Mouse (Mus musculus) neural tube, embryonic 15.5 days (tissue): ENCODE measurements around the gene Gm20388. TPM values are rescaled to one million over a fixed set of nuclear protein-coding genes. Genes with fewer than 3 reads are reported as not detected.

Source experiments
- ATAC-seq: fragments of 200-750 bp; cut with Nextera tagmentation; 2 replicates; pipeline ENCODE4 v1.8.0; 2017; ENCODE audit warnings: mild to moderate bottlenecking, moderate TSS enrichment, moderate library complexity; ENCODE audit not compliant: low FRiP score
- H3K27ac ChIP-seq: fragments of 300-500 bp; sonication (generic); replicated peaks from 2 replicates; pipeline ENCODE4 v1.5.1; 2015; ENCODE audit warnings: mild to moderate bottlenecking, inconsistent platforms
- H3K27me3 ChIP-seq: fragments of 300-500 bp; sonication (generic); replicated peaks from 2 replicates; pipeline ENCODE4 v1.6.1; 2015; ENCODE audit warnings: inconsistent platforms
- H3K36me3 ChIP-seq: fragments of 300-500 bp; sonication (generic); 2 replicates; pipeline ENCODE4 v1.6.1; 2015; ENCODE audit warnings: inconsistent platforms
- H3K4me1 ChIP-seq: fragments of 300-500 bp; sonication (generic); 2 replicates; pipeline ENCODE4 v1.6.1; 2015; ENCODE audit warnings: inconsistent platforms
- H3K4me2 ChIP-seq: fragments of 300-500 bp; sonication (generic); 2 replicates; pipeline ENCODE4 v1.6.1; 2015; ENCODE audit warnings: inconsistent platforms, mild to moderate bottlenecking, moderate library complexity
- H3K4me3 ChIP-seq: fragments of 300-500 bp; sonication (generic); replicated peaks from 2 replicates; pipeline ENCODE4 v1.5.1; 2015; ENCODE audit warnings: mild to moderate bottlenecking, inconsistent platforms
- H3K9ac ChIP-seq: fragments of 300-500 bp; sonication (generic); replicated peaks from 2 replicates; pipeline ENCODE4 v1.6.1; 2015; ENCODE audit warnings: mild to moderate bottlenecking, inconsistent platforms
- H3K9me3 ChIP-seq: fragments of 300-500 bp; sonication (generic); replicated peaks from 2 replicates; pipeline ENCODE4 v1.6.1; 2016; ENCODE audit warnings: inconsistent platforms
- WGBS: fragments of 180-500 bp; shearing (Covaris S2); methylation state at CpG from one replicate; pipeline ENCODE4 v1.1.7; 2015; ENCODE audit warnings: mixed read lengths; 5-methylcytosine and 5-hydroxymethylcytosine counted together
- polyA plus RNA-seq: library from polyadenylated mRNA; unstranded; fragments of >200 nt; fragmentation: Nextera tagmentation; extraction: Ambion mirVana; gene quantifications from 2 replicates; pipeline ENCODE4 v1.2.1, GENCODE M21; 2015

The Gm20388 gene
- polyA plus RNA-seq, 1 experiment from 2014 or later, result not detected

DNA sequence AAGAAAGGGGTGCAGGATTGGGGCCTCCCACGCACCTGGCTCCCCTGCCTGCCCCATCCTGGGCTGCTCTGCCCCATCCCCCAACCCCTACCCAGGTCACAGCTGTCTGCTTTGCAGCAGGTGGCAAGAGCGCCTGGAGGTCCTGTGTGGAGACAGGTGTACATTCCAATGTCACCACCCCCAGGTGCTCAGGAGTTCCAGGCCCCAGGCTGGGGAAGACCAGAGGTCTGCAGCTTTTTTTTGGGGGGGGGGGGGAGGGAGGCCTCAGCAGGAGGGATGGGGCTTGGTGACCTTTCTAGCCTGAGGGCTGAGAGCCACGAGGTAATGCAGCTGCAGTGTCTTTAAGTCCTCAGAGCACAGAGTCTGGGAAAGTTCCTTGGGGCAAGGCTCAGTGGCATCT, 617.7 kb downstream of the Gm20388 start:
- Histone ChIP-seq H3K4me2 (no peak overlapping the region), H3K9me3 (no peaks in the 10 kb centered on the region), H3K4me1 (peaks cover 77% of the 10 kb centered on the region), H3K27me3 (no peaks in the 10 kb centered on the region), H3K27ac (no peak overlapping the region), H3K4me3 (no peak overlapping the region), H3K36me3 (no peaks in the 10 kb centered on the region), H3K9ac (no peak overlapping the region)
- ATAC-seq, result no peak
- 25% methylated on average over 3 of the region's 3 CpGs for WGBS

DNA sequence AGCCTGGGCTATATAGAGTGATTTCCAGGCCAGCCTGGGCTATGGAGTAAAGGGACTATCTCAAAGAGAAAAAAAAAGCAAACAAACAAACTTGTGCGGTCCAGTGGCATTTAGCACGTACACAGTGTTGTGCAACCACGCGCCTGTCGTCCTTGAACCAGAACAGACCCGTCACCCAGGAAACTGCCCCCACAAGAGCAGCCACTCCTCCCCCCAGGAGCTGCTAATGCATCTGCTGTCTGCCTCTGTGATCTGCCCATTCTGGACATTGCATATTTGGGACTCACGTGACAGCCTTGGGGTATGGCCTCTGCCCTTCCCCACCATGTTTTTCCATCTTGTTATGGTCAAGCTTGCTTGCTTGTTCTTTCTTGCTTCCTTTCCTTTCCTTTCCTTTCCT, 618.6 kb downstream of the Gm20388 start:
- H3K4me3 ChIP-seq, result no peak overlapping the region
- H3K36me3 ChIP-seq, result no peaks in the 10 kb centered on the region
- no peak for ATAC-seq
- WGBS, result 45% methylated on average over 7 of the region's 7 CpGs
- H3K4me2 ChIP-seq, result no peak overlapping the region
- peaks cover 77% of the 10 kb centered on the region for H3K4me1 ChIP-seq
- H3K27ac ChIP-seq, result no peak overlapping the region
- H3K9me3 ChIP-seq, result no peaks in the 10 kb centered on the region
- no peak overlapping the region for H3K9ac ChIP-seq
- H3K27me3 ChIP-seq, result no peaks in the 10 kb centered on the region

DNA sequence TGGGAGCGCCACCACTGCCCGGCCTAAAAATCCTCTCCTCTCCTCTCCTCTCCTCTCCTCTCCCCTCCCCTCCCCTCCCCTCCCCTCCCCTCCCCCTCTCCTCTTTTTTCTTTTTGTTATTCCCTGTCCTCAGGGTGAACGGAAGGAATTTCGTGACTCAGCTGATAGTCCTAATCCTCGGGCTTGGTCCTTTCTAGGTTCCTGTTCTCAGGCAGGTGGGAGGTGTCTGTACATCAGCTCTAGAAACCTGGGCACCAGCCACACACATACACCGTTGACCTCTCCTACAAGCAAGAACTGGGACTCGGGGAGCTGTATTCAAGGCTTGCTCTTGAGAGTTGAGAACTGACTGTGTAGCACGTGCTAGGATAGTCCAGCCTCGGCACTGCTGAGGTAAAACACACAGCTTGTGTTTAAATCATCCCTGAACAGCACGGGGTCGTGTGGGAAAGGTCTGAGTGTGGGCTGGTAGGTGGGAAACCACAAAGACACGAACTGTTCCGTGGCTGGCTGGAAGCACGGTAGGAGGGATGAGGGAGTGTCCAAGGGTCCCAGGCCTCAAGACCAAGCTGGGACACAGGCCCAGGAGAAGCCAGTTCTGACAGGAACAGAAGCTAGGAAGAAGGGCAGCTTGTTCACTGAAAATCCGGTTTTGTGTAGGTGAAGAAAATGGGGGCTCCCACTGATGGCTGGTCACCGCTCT, 620.5 kb downstream of the Gm20388 start:
- Histone ChIP-seq H3K9me3 (no peaks in the 10 kb centered on the region), H3K36me3 (no peaks in the 10 kb centered on the region), H3K4me1 (peaks cover 78% of the 10 kb centered on the region), H3K4me3 (no peak overlapping the region), H3K4me2 (no peak overlapping the region), H3K27me3 (no peaks in the 10 kb centered on the region), H3K9ac (no peak overlapping the region), H3K27ac (no peak overlapping the region)
- ATAC-seq, result no peak
- 35% methylated on average over 16 of the region's 16 CpGs for WGBS

DNA sequence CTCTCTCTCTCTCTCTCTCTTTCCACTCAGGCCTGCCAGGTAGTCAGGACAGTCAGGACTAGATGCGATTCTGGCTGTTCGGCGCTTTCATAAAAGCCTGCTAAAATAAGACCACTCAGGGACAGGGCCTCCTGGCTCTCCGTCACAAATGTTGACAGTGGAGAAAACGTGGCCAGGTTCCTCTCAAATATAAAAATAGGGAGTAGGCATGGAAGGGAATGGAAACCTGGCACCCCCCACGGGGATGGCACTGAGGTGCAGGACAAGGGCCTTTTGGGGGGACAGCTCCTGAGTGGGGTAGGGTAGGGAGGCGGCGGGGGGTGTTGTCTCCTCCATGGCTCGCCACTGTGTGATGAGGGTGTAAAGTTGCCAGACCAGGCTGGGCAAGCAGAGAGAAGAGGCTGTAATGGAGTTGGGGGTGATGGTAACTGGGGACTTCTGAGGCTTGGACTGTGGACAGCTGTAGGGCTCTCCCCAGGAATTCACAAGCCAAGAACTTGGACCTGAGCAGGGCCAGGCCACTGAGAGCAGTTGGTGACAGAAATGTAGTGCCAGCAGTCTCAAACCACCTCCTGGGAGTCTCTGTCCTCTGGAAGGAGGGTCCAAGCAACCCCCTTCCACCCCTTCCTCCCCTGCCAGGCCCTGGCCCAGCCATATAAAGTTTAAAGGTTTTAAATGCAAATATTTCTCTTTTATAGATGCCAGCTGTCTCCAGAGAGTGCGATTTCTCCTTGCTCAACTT, 621.3 kb downstream of the Gm20388 start:
- H3K9me3 ChIP-seq, result no peaks in the 10 kb centered on the region
- H3K36me3 ChIP-seq, result no peaks in the 10 kb centered on the region
- H3K4me3 ChIP-seq, result no peak overlapping the region
- peaks cover 78% of the 10 kb centered on the region for H3K4me1 ChIP-seq
- no peak for ATAC-seq
- H3K9ac ChIP-seq, result no peak overlapping the region
- H3K27ac ChIP-seq, result peak overlapping the region; percentile 73
- no peaks in the 10 kb centered on the region for H3K27me3 ChIP-seq
- H3K4me2 ChIP-seq, result peak overlapping the region; percentile 44; the same call in 1 of the 2 replicates
- WGBS, result 29% methylated on average over 10 of the region's 10 CpGs

DNA sequence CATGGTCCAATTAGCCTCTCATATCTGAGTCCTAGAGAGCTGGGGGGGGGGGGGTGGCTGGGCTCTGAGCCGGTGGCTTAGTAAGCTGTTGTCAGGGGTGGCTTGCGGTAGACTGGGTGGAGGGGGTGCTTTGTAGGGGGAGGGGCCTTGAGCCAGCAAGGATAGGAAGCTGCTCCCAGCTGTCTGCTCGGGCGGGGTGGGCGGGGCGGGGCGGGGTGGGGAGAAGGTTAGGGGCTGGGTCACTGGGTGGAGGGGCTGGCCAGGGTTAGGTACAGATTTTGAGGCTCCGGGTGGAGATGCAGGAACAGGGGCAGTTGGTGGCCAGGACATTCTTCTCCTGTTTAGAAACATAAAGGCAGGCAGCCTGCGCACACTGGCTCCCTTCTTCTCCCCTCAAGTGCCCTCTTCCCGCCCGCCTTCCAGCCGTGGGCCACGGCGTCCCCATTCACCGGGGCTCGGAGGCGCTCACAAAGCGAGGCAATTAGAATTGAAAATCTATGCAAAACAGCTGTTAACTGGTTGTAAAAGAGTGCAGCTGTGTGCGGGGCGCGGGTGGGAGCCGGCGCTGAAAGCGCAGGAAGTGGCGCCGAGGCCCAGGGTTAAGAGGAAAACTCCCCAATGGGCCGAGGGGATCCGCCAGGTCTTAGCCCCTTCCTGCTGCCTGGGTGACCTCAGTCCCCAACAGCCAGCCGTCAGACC, 622.0 kb downstream of the Gm20388 start:
- Histone ChIP-seq H3K27me3 (no peaks in the 10 kb centered on the region), H3K9me3 (no peaks in the 10 kb centered on the region), H3K9ac (0 out of 2 replicates have a peak overlapping the region, but pooled peaks have one; percentile 20), H3K36me3 (no peaks in the 10 kb centered on the region), H3K27ac (peak overlapping the region; percentile 73), H3K4me1 (peaks cover 73% of the 10 kb centered on the region), H3K4me2 (peak overlapping the region; percentile 44), H3K4me3 (no peak overlapping the region)
- peak; percentile 20; the same call in 1 of the 2 replicates for ATAC-seq
- 5% methylated on average over 29 of the region's 29 CpGs for WGBS

- WGBS, result 27% methylated on average over 3 of the region's 3 CpGs
Measured at GRCm38 (mm10) chr8:120533380-120533779, 622.7 kb downstream of the Gm20388 start.

DNA sequence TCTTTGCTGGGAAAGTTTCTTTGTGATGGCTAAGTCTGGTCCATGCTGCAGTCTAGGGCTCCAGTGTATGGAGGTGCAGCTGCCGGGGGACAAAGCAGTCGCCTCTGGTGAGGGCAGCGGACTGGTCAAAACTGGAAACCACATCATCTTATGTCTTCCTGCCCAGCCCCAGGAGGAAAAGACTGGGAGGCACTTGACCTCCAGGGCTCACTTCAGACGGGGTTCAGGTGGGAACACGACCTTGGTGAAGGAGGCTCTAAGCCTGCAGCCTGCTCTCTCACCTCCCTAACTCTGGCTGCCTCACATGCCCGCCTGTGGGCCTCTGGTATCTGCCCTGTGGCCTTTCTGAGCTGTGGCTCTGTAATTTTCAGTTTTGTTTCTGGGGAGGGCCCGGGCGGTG, 623.4 kb downstream of the Gm20388 start:
- Histone ChIP-seq H3K4me1 (peaks cover 77% of the 10 kb centered on the region), H3K27me3 (no peaks in the 10 kb centered on the region), H3K27ac (0 out of 2 replicates have a peak overlapping the region, but pooled peaks have one; percentile 51), H3K4me3 (no peak overlapping the region), H3K9ac (no peak overlapping the region), H3K4me2 (no peak overlapping the region), H3K9me3 (no peaks in the 10 kb centered on the region), H3K36me3 (no peaks in the 10 kb centered on the region)
- WGBS, result 33% methylated on average over 8 of the region's 8 CpGs
- no peak for ATAC-seq

More at GRCm38 (mm10) chr8:120533380-120533779, 622.7 kb downstream of the Gm20388 start:
- H3K36me3 ChIP-seq, result no peaks in the 10 kb centered on the region
- H3K27ac ChIP-seq, result peak overlapping the region; percentile 73
- H3K4me1 ChIP-seq, result peaks cover 73% of the 10 kb centered on the region
- H3K9ac ChIP-seq, result 0 out of 2 replicates have a peak overlapping the region, but pooled peaks have one; percentile 20
- no peaks in the 10 kb centered on the region for H3K9me3 ChIP-seq
- no peak overlapping the region for H3K4me3 ChIP-seq
- H3K4me2 ChIP-seq, result peak overlapping the region; percentile 44
- ATAC-seq, result no peak
- no peaks in the 10 kb centered on the region for H3K27me3 ChIP-seq

DNA sequence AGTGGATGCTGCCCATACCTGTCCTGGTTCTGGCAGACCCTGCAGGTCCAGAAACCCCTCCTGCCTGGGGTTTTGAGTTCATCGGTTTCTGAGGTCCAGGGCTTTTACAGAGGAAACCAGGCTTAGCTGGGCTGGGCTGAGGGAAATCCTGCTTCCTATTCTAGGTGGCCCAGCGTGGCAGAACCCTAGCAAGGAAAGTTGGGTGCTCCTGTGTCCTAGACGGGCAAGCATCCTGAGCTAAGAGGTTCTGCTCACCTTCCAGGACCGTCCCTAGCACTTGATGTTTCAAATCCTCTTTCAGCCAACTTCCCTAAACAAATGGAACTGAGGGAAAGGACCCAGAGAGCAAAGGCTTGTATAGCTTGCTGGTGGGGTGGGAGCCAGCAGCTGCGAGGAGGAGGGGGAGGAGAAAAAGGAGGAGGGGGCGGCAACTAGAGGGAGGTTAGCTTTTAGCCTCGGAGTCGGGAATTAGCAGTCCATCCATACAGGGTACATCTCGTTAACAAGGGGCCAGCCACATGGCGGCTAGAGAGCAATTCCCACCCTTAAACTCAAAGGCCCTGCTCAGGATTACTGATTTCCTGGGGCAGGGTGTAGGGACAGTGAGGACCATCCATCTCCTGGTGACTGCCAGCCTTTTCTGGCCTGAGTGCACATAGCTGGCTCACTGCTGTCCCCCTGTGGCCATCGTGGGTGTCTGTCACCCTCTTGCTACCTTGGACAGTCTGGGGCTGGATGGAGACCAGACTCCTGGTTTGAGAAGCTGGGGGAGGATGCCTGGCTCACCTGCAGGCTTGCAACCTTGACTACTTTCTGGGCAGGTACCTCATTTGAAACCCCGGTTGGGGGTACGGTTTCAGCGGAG, 624.1 kb downstream of the Gm20388 start:
- Histone ChIP-seq H3K36me3 (no peaks in the 10 kb centered on the region), H3K4me1 (peaks cover 84% of the 10 kb centered on the region), H3K27me3 (no peaks in the 10 kb centered on the region), H3K9ac (no peak overlapping the region), H3K4me3 (no peak overlapping the region), H3K27ac (peak overlapping the region; percentile 51; the same call in 1 of the 2 replicates), H3K9me3 (no peaks in the 10 kb centered on the region), H3K4me2 (peak overlapping the region; percentile 97)
- peak; percentile 48 for ATAC-seq
- 10% methylated on average over 14 of the region's 14 CpGs for WGBS

DNA sequence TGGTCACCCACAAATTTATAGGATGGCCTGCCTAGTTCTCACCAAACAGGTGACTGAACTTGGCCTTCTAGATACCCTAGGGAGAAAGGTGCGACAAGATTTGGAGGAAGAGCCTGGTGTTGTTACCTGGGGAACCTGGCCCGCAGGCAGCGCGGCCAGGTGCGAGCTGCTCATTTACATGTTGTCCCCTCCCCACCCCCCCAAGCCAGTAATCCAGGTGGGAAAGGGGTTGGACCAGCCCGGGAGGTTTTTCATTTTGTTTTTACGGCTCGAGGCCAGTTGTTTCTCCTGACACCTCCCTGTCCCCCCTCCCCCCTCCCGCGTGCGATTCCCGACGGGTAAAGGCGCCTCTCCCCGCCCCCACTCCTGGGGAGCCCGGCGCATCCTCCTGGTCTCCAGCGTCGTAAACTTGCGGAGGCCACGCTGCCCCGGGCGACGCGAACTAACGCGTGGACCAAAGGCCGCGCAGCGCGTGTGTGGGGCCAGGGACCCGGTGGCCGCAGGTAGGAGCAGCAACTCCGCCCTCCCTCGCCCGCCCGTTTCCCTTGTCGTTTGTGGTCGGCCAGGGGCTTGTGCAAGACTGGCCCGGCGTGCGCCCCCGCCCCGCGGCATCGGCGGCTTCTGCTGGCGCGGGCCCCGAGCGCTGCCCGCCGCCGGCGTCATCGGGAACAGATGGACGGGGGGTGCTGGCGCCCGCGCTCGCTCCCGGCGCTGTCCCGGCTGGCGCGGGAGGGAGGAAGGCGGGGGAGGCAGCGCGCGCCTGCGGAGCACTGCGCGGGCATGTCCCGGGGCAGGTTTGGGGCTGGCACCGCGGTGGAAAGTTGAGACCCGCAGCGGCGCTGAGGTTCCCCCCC, 625.0 kb downstream of the Gm20388 start:
- Histone ChIP-seq H3K9me3 (no peaks in the 10 kb centered on the region), H3K27ac (peak overlapping the region; percentile 90), H3K4me2 (peak overlapping the region; percentile 97), H3K4me3 (peak overlapping the region; percentile 61), H3K4me1 (peaks cover 93% of the 10 kb centered on the region), H3K36me3 (no peaks in the 10 kb centered on the region), H3K9ac (peak overlapping the region; percentile 54), H3K27me3 (no peaks in the 10 kb centered on the region)
- ATAC-seq, result no peak
- WGBS, result under 1% methylated on average over 64 of the region's 79 CpGs
